Mouse (Mus musculus) stomach, postnatal 0 days (tissue): Measurements from ENCODE around the gene Sycp2l. TPM values are rescaled to one million over a fixed set of nuclear protein-coding genes. Genes with fewer than 3 reads are reported as not detected.
A peak's percentile ranks its signal among the peaks of the same experiment; 100 is the strongest.

ENCODE experiments used
- ATAC-seq: fragments of 200-750 bp; cut with Nextera tagmentation; 2 replicates; pipeline ENCODE4 v1.8.0; 2017; ENCODE audit not compliant: low FRiP score, low TSS enrichment
- DNase-seq: peaks from one replicate; pipeline ENCODE4 v3.0.0-alpha.2; 2016; ENCODE audit warnings: low spot score
- H3K27ac ChIP-seq: fragments of 300-500 bp; sonication (generic); replicated peaks from 2 replicates; pipeline ENCODE4 v1.5.1; 2014; ENCODE audit warnings: mild to moderate bottlenecking, control low read depth
- H3K27me3 ChIP-seq: fragments of 300-500 bp; sonication (generic); 2 replicates; pipeline ENCODE4 v1.6.1; 2014; ENCODE audit warnings: low read length; ENCODE audit not compliant: control insufficient read depth, insufficient read depth
- H3K36me3 ChIP-seq: fragments of 300-500 bp; sonication (generic); 2 replicates; pipeline ENCODE4 v1.6.1; 2014; ENCODE audit warnings: low read length, mixed read lengths; ENCODE audit not compliant: control insufficient read depth, insufficient read depth
- H3K4me1 ChIP-seq: fragments of 300-500 bp; sonication (generic); replicated peaks from 2 replicates; pipeline ENCODE4 v1.6.1; 2014; ENCODE audit warnings: antibody characterized with exemption; ENCODE audit not compliant: control insufficient read depth, insufficient read depth
- H3K4me2 ChIP-seq: fragments of 300-500 bp; sonication (generic); replicated peaks from 2 replicates; pipeline ENCODE4 v1.6.1; 2014; ENCODE audit warnings: low read depth, mild to moderate bottlenecking, control low read depth, moderate library complexity
- H3K4me3 ChIP-seq: fragments of 300-500 bp; sonication (generic); 2 replicates; pipeline ENCODE4 v1.5.1; 2014; ENCODE audit warnings: low read depth, low read length, control low read depth
- H3K9ac ChIP-seq: fragments of 300-500 bp; sonication (generic); 2 replicates; pipeline ENCODE4 v1.6.1; 2014; ENCODE audit warnings: mild to moderate bottlenecking, low read length, control low read depth, mixed read lengths
- H3K9me3 ChIP-seq: fragments of 300-500 bp; sonication (generic); 2 replicates; pipeline ENCODE4 v1.6.1; 2016; ENCODE audit warnings: low read length; ENCODE audit not compliant: control insufficient read depth
- CTCF ChIP-seq: IDR thresholded peaks from 2 replicates; pipeline ENCODE4 v1.5.1; 2016; ENCODE audit warnings: antibody characterized with exemption, low read depth, mild to moderate bottlenecking, moderate library complexity
- EP300 ChIP-seq: optimal IDR thresholded peaks from 2 replicates; pipeline ENCODE3; 2016; ENCODE audit warnings: antibody characterized with exemption
- WGBS: fragments of 180-500 bp; shearing (Covaris S2); extraction: QIAGEN DNeasy Blood & Tissue Kit; methylation state at CpG from one replicate; pipeline ENCODE4 v1.1.7; 2014; 5-methylcytosine and 5-hydroxymethylcytosine counted together
- polyA plus RNA-seq: library from polyadenylated mRNA; unstranded; fragments of >200 nt; fragmentation: Nextera tagmentation; extraction: Ambion mirVana; gene quantifications from 2 replicates; pipeline ENCODE4 v1.2.1, GENCODE M21; 2015

The Sycp2l gene
- polyA plus RNA-seq, 1 experiment from 2014 or later, result 0.11 TPM

GRCm38 (mm10) chr13:41134901-41135300, 20.8 kb downstream of the Sycp2l start:
- WGBS, result 7% methylated on average over 6 of the region's 6 CpGs
- no peaks in the 10 kb centered on the region for H3K36me3 ChIP-seq

GRCm38 (mm10) chr13:41145433-41145970, 31.4 kb downstream of the Sycp2l start:
- Histone ChIP-seq H3K36me3 (no peaks in the 10 kb centered on the region), H3K9me3 (no peaks in the 10 kb centered on the region), H3K4me3 (no peak overlapping the region), H3K27ac (no peak overlapping the region), H3K27me3 (no peaks in the 10 kb centered on the region), H3K4me2 (no peak overlapping the region), H3K9ac (no peak overlapping the region), H3K4me1 (no peaks in the 10 kb centered on the region)
- ATAC-seq, result no peak
- DNase-seq, result no peak
- 60% methylated on average over 6 of the region's 6 CpGs for WGBS
- no peak for TF ChIP-seq CTCF
- TF ChIP-seq EP300, result no peak

More at GRCm38 (mm10) chr13:41134901-41135300, 20.8 kb downstream of the Sycp2l start:
- TF ChIP-seq CTCF (peak; percentile 88), EP300 (no peak)
- no peaks in the 10 kb centered on the region for H3K27me3 ChIP-seq
- H3K27ac ChIP-seq, result no peak overlapping the region
- H3K4me2 ChIP-seq, result no peak overlapping the region
- H3K4me3 ChIP-seq, result no peak overlapping the region
- H3K9me3 ChIP-seq, result no peaks in the 10 kb centered on the region
- ATAC-seq (no peak), DNase-seq (peak; percentile 73)
- no peak overlapping the region for H3K9ac ChIP-seq
- no peaks in the 10 kb centered on the region for H3K4me1 ChIP-seq

- peak; percentile 57 for DNase-seq
Measured at GRCm38 (mm10) chr13:41146271-41146670, 32.2 kb downstream of the Sycp2l start.

GRCm38 (mm10) chr13:41153146-41153545, 39.0 kb downstream of the Sycp2l start:
- Histone ChIP-seq H3K27me3 (no peaks in the 10 kb centered on the region), H3K4me1 (no peaks in the 10 kb centered on the region), H3K36me3 (no peaks in the 10 kb centered on the region), H3K27ac (no peak overlapping the region), H3K9ac (no peak overlapping the region), H3K9me3 (no peaks in the 10 kb centered on the region), H3K4me3 (no peak overlapping the region), H3K4me2 (no peak overlapping the region)
- ATAC-seq, result no peak
- no peak for DNase-seq
- TF ChIP-seq CTCF (no peak), EP300 (no peak)
- whole genome bisulfite sequencing, result 66% methylated on average over 11 of the region's 11 CpGs

More at GRCm38 (mm10) chr13:41146271-41146670, 32.2 kb downstream of the Sycp2l start:
- Histone ChIP-seq H3K9ac (no peak overlapping the region), H3K27ac (no peak overlapping the region), H3K9me3 (no peaks in the 10 kb centered on the region), H3K36me3 (no peaks in the 10 kb centered on the region), H3K27me3 (no peaks in the 10 kb centered on the region), H3K4me2 (no peak overlapping the region), H3K4me1 (no peaks in the 10 kb centered on the region), H3K4me3 (no peak overlapping the region)
- TF ChIP-seq EP300 (no peak), CTCF (peak; percentile 87)
- ATAC-seq, result no peak
- WGBS, result 77% methylated on average over 10 of the region's 10 CpGs

GRCm38 (mm10) chr13:41158426-41158825, 44.3 kb downstream of the Sycp2l start:
- H3K36me3 ChIP-seq, result no peaks in the 10 kb centered on the region
- H3K4me3 ChIP-seq, result no peak overlapping the region
- no peak overlapping the region for H3K4me2 ChIP-seq
- H3K9ac ChIP-seq, result no peak overlapping the region
- WGBS, result 52% methylated on average over 5 of the region's 5 CpGs
- no peaks in the 10 kb centered on the region for H3K4me1 ChIP-seq
- ATAC-seq (no peak), DNase-seq (no peak)
- H3K27ac ChIP-seq, result no peak overlapping the region
- peak; percentile 41 for TF ChIP-seq CTCF
- TF ChIP-seq EP300, result no peak
- H3K27me3 ChIP-seq, result no peaks in the 10 kb centered on the region
- no peaks in the 10 kb centered on the region for H3K9me3 ChIP-seq

GRCm38 (mm10) chr13:41187886-41188285, 73.8 kb downstream of the Sycp2l start:
- WGBS, result 81% methylated on average over 6 of the region's 6 CpGs
- Histone ChIP-seq H3K27me3 (no peaks in the 10 kb centered on the region), H3K36me3 (no peaks in the 10 kb centered on the region), H3K4me2 (no peak overlapping the region), H3K9ac (no peak overlapping the region), H3K4me1 (no peaks in the 10 kb centered on the region), H3K9me3 (no peaks in the 10 kb centered on the region), H3K4me3 (no peak overlapping the region), H3K27ac (no peak overlapping the region)
- no peak for ATAC-seq
- no peak for DNase-seq
- no peak for TF ChIP-seq EP300
- no peak for TF ChIP-seq CTCF
